Mouse (Mus musculus): ENCODE data around the gene Atf7ip.

DNA sequence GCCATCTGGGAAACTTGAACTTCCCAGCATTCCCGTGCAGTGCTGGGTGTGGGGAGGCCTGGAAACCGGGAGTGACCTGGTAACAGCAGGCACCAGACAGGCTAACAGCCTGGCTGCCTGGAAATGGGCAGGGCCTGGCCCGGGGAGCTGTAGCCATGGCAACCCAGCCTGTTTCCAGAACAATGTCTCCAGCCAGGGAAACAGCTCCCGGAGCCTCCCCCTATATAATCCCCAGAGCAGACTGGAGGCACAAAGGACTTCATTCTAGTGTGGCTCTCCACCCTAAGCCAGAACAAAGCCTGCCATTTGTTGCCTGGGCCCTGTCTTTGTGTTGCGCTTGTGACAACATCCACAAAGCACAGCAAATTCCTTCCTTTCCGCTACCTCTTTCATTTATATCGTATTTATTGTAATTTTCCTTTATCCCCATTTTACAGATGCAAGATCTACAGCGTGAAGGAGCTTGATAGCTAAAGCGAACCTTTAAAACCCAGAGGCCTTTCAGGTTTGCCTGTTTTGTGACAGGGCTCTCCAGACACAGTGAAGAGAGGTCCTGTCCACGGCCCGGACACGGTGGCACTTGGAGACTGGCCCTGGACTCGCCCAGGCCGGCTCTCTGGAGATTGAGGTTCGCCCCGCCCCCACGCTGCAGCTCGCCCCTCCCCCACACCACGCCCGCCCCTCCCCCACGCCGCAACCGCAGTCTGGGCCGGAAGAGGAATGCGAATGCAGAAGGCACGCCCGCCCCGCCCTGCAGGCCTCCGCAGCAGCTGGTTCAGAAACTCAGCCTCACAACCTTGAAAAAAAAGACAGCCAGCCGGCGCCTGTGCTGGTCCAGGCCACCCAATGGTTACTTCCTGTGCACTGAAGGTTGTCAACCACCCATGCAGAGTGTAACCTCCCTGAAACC is 35.4 kb upstream of the Atf7ip start:
- peak; percentile 39; the same call in 1 of the 2 replicates for TF ChIP-seq POLR2A (IDR thresholded peaks at IDR 0.05; ENCODE audit: low read depth, low read length)
- TF ChIP-seq CTCF (conservative IDR thresholded peaks at IDR 0.05 in 1 of 2, IDR thresholded peaks at IDR 0.05 in 1 of 2; ENCODE audit: low read depth in 2 of 2, low read length in 2 of 2), result no peak
- no peak for TF ChIP-seq EP300 (IDR thresholded peaks at IDR 0.05; ENCODE audit: low read length)
- TF ChIP-seq MEF2A (IDR thresholded peaks at IDR 0.05; ENCODE audit: borderline replicate concordance, low read depth, low read length), result no peak
- TF ChIP-seq MYC (IDR thresholded peaks at IDR 0.05; ENCODE audit: low read depth, low read length), result no peak
